Mouse (Mus musculus): Measurements from ENCODE around the gene Ldhd. TPM values are rescaled to one million over a fixed set of nuclear protein-coding genes. Genes with fewer than 3 reads are reported as not detected.
"Not testable (repeated sequence)": the region's sequence is repeated elsewhere in the genome, so short reads cannot be mapped to it uniquely, and the experiment has no call there.

Ldhd gene
- polyA plus RNA-seq, 1 experiment from 2014 or later, result 1.5 TPM

GRCm38 (mm10) chr8:111653524-111653923, 23.4 kb upstream of the Ldhd start:
- Histone ChIP-seq H3K9ac (replicated peaks; ENCODE audit: low read depth, low read length) (no peak overlapping the region), H3K36me3 (ENCODE audit: control insufficient read depth, insufficient read depth, low read length) (no peaks in the 10 kb centered on the region), H3K4me1 (ENCODE audit: control insufficient read depth, insufficient read depth, low read length) (no peaks in the 10 kb centered on the region), H3K9me3 (ENCODE audit: control insufficient read depth, low read depth, low read length) (no peaks in the 10 kb centered on the region; the same call in 1 of the 2 replicates), H3K4me3 (ENCODE audit: low read depth, low read length) (no peak overlapping the region), H3K27me3 (ENCODE audit: control insufficient read depth, insufficient read depth, low read length) (no peaks in the 10 kb centered on the region), H3K27ac (ENCODE audit: low read length) (no peak overlapping the region), H3K4me2 (replicated peaks; ENCODE audit: low read depth, low read length) (no peak overlapping the region)
- ATAC-seq (ENCODE audit: insufficient number of reproducible peaks, insufficient read depth, low FRiP score, low read depth), result no peak
- WGBS, result 93% methylated on average over 2 of the region's 2 CpGs

DNA sequence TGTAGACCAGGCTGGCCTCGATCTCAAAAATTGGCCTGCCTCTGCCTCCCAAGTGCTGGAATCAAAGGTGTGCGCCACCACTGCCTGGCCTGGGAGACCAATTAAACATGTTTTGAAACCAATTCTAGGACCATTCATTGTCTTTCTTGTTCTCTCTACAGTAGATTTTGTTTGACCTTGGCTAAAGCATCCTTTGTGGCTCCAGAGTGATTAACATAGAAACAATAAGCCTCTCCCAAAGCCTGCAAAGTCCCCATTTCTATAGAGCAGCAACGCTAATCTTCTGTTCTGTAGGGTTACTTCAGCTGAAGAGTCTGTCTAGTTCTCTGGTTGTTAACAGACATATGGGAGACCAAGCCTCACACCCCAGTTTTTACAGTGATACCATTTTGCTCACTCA, 20.5 kb upstream of the Ldhd start:
- Histone ChIP-seq H3K4me2 (replicated peaks; ENCODE audit: low read depth, low read length) (no peak overlapping the region), H3K4me1 (ENCODE audit: control insufficient read depth, insufficient read depth, low read length) (no peaks in the 10 kb centered on the region), H3K27me3 (ENCODE audit: control insufficient read depth, insufficient read depth, low read length) (no peaks in the 10 kb centered on the region), H3K9me3 (ENCODE audit: control insufficient read depth, low read depth, low read length) (no peaks in the 10 kb centered on the region; the same call in 1 of the 2 replicates), H3K36me3 (ENCODE audit: control insufficient read depth, insufficient read depth, low read length) (no peaks in the 10 kb centered on the region), H3K4me3 (ENCODE audit: low read depth, low read length) (no peak overlapping the region), H3K27ac (ENCODE audit: low read length) (no peak overlapping the region), H3K9ac (replicated peaks; ENCODE audit: low read depth, low read length) (no peak overlapping the region)
- WGBS, result 88% methylated on average over 3 of the region's 3 CpGs
- no peak for ATAC-seq (ENCODE audit: insufficient number of reproducible peaks, insufficient read depth, low FRiP score, low read depth)

DNA sequence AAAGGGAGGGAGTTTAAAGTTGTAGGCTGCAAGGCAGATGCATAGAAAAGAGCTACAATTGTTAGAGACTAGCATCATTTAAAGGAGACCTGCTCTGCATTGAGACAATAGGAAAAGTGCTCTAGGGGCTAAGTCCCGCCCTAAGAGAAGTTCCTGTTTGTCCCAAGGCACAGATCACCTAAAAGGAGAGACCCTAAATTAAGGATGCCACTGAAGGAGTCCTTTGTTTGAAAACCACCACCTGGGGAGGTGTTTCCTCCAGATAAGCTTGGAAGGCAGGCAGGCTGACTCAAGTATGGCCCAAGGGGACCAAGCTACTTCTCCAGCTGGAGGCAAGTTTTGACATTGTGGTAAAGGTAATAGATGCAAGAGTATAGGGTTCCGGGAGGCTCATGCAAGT, 18.7 kb upstream of the Ldhd start:
- Histone ChIP-seq H3K27me3 (ENCODE audit: control insufficient read depth, insufficient read depth, low read length) (no peaks in the 10 kb centered on the region), H3K9ac (replicated peaks; ENCODE audit: low read depth, low read length) (no peak overlapping the region), H3K4me1 (ENCODE audit: control insufficient read depth, insufficient read depth, low read length) (no peaks in the 10 kb centered on the region), H3K27ac (ENCODE audit: low read length) (no peak overlapping the region), H3K4me2 (replicated peaks; ENCODE audit: low read depth, low read length) (no peak overlapping the region), H3K4me3 (ENCODE audit: low read depth, low read length) (no peak overlapping the region), H3K9me3 (ENCODE audit: control insufficient read depth, low read depth, low read length) (no peaks in the 10 kb centered on the region), H3K36me3 (ENCODE audit: control insufficient read depth, insufficient read depth, low read length) (no peaks in the 10 kb centered on the region)
- 64% methylated on average over 2 of the region's 2 CpGs for WGBS
- ATAC-seq (ENCODE audit: insufficient number of reproducible peaks, insufficient read depth, low FRiP score, low read depth), result no peak

- H3K27ac ChIP-seq (ENCODE audit: low read length), result no peak overlapping the region
- H3K27me3 ChIP-seq (ENCODE audit: control insufficient read depth, insufficient read depth, low read length), result no peaks in the 10 kb centered on the region
- WGBS, result 95% methylated on average over 8 of the region's 8 CpGs
- no peak overlapping the region for H3K4me3 ChIP-seq (ENCODE audit: low read depth, low read length)
- H3K4me1 ChIP-seq (ENCODE audit: control insufficient read depth, insufficient read depth, low read length), result no peaks in the 10 kb centered on the region; the same call in 1 of the 2 replicates
- no peak overlapping the region for H3K4me2 ChIP-seq (replicated peaks; ENCODE audit: low read depth, low read length)
- no peak overlapping the region for H3K9ac ChIP-seq (replicated peaks; ENCODE audit: low read depth, low read length)
- no peaks in the 10 kb centered on the region for H3K9me3 ChIP-seq (ENCODE audit: control insufficient read depth, low read depth, low read length)
- no peak for ATAC-seq (ENCODE audit: insufficient number of reproducible peaks, insufficient read depth, low FRiP score, low read depth)
- H3K36me3 ChIP-seq (ENCODE audit: control insufficient read depth, insufficient read depth, low read length), result no peaks in the 10 kb centered on the region
These were observed 15.5 kb upstream of the Ldhd start for GRCm38 (mm10) chr8:111645715-111646114.

DNA sequence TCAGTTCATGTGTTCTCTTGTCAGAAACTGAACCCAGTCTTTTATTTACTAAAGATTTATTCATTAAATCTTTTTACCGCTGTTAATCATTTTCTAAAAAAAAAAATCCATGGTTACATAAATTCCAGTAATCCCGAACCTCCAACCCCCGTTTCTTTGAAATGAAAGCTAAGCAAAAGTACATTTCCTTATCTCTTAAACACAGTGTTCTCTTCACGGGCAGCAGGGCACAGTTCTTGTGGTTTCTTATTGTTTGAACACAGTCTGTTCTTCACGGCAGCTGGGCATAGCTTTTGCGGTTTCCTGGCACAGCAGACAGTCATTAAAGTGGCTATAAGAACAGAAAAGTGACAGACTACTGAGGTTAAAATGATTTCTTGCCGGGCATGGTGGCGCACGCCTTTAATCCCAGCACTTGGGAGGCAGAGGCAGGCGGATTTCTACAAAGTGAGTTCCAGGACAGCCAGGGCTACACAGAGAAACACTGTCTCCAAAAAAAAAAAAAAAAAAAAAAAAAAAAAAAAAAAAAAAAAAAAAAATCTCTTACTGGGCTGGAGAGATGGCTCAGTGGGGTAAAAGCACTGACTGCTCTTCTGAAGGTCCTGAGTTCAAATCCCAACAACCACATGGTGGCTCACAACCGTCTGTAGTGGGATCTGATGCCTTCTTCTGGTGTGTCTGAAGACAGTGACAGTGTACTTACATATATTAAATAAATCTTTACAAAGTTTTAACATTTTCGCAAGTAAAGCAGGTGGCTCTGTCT, 14.3 kb upstream of the Ldhd start:
- WGBS, result 59% methylated on average over 12 of the region's 12 CpGs
- not testable (repeated sequence) for H3K4me1 ChIP-seq (ENCODE audit: control insufficient read depth, insufficient read depth, low read length); H3K36me3 ChIP-seq (ENCODE audit: control insufficient read depth, insufficient read depth, low read length); H3K27me3 ChIP-seq (ENCODE audit: control insufficient read depth, insufficient read depth, low read length); H3K9ac ChIP-seq (replicated peaks; ENCODE audit: low read depth, low read length); H3K9me3 ChIP-seq (ENCODE audit: control insufficient read depth, low read depth, low read length); ATAC-seq (ENCODE audit: insufficient number of reproducible peaks, insufficient read depth, low FRiP score, low read depth)
- H3K4me3 ChIP-seq (ENCODE audit: low read depth, low read length), result peak overlapping the region; percentile 63
- H3K4me2 ChIP-seq (replicated peaks; ENCODE audit: low read depth, low read length), result peak overlapping the region; percentile 58
- H3K27ac ChIP-seq (ENCODE audit: low read length), result peak overlapping the region; percentile 92; the same call in 1 of the 2 replicates

- Histone ChIP-seq H3K4me1 (ENCODE audit: control insufficient read depth, insufficient read depth, low read length) (no peaks in the 10 kb centered on the region; the same call in 1 of the 2 replicates), H3K27ac (ENCODE audit: low read length) (peak within 1 kb of the TSS; percentile 92), H3K36me3 (ENCODE audit: control insufficient read depth, insufficient read depth, low read length) (no peaks in the 10 kb centered on the region), H3K9me3 (ENCODE audit: control insufficient read depth, low read depth, low read length) (no peaks in the 10 kb centered on the region), H3K4me3 (ENCODE audit: low read depth, low read length) (peak within 1 kb of the TSS; percentile 63), H3K9ac (replicated peaks; ENCODE audit: low read depth, low read length) (peak within 1 kb of the TSS; percentile 75), H3K4me2 (replicated peaks; ENCODE audit: low read depth, low read length) (peak within 1 kb of the TSS; percentile 58), H3K27me3 (ENCODE audit: control insufficient read depth, insufficient read depth, low read length) (no peaks in the 10 kb centered on the region)
- peak; percentile 95 for ATAC-seq (ENCODE audit: insufficient number of reproducible peaks, insufficient read depth, low FRiP score, low read depth)
- 1% methylated on average over 75 of the region's 75 CpGs for WGBS
These were observed 13.3 kb upstream of the Ldhd start, which contains the start of gene Zfp1 for GRCm38 (mm10) chr8:111643264-111644141. Zfp1 (plus strand) TSS chr8:111643401.

- H3K4me1 ChIP-seq (ENCODE audit: control insufficient read depth, insufficient read depth, low read length), result no peaks in the 10 kb centered on the region; the same call in 1 of the 2 replicates
- H3K4me2 ChIP-seq (replicated peaks; ENCODE audit: low read depth, low read length), result peak overlapping the region; percentile 42
- ATAC-seq (ENCODE audit: insufficient number of reproducible peaks, insufficient read depth, low FRiP score, low read depth), result peak; percentile 11; the same call in 1 of the 2 replicates
- no peaks in the 10 kb centered on the region for H3K27me3 ChIP-seq (ENCODE audit: control insufficient read depth, insufficient read depth, low read length)
- peak overlapping the region; percentile 3; the same call in 1 of the 2 replicates for H3K9ac ChIP-seq (replicated peaks; ENCODE audit: low read depth, low read length)
- H3K36me3 ChIP-seq (ENCODE audit: control insufficient read depth, insufficient read depth, low read length), result no peaks in the 10 kb centered on the region
- WGBS, result 13% methylated on average over 5 of the region's 5 CpGs
- H3K4me3 ChIP-seq (ENCODE audit: low read depth, low read length), result peak overlapping the region; percentile 63
- peak overlapping the region; percentile 92; the same call in 1 of the 2 replicates for H3K27ac ChIP-seq (ENCODE audit: low read length)
- no peaks in the 10 kb centered on the region for H3K9me3 ChIP-seq (ENCODE audit: control insufficient read depth, low read depth, low read length)
These were observed 12.7 kb upstream of the Ldhd start for GRCm38 (mm10) chr8:111642939-111643263.

DNA sequence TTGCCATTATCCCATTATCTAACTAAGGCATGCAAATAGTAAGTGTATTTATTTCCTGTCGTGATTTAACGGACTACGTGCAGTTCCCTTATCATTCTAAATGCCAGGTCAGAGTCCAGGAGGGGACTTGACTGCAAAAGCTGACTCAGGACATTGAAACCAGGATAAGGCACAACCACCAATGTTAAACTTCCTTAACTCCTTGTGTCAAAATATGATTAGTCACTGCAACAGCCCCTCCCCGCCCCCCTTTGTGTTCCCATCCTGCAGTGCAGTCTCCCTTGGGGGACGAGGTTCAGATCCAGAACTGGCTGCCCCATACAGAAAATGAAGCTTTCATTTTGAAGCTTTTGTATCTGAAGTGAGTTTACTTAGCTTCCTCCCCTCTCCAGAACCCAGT, 12.3 kb upstream of the Ldhd start:
- no peaks in the 10 kb centered on the region for H3K36me3 ChIP-seq (ENCODE audit: control insufficient read depth, insufficient read depth, low read length)
- ATAC-seq (ENCODE audit: insufficient number of reproducible peaks, insufficient read depth, low FRiP score, low read depth), result no peak

More for the DNA sequence above, 12.3 kb upstream of the Ldhd start:
- Histone ChIP-seq H3K27ac (ENCODE audit: low read length) (peak overlapping the region; percentile 92; the same call in 1 of the 2 replicates), H3K9me3 (ENCODE audit: control insufficient read depth, low read depth, low read length) (no peaks in the 10 kb centered on the region), H3K4me1 (ENCODE audit: control insufficient read depth, insufficient read depth, low read length) (no peaks in the 10 kb centered on the region; the same call in 1 of the 2 replicates), H3K27me3 (ENCODE audit: control insufficient read depth, insufficient read depth, low read length) (no peaks in the 10 kb centered on the region), H3K9ac (replicated peaks; ENCODE audit: low read depth, low read length) (no peak overlapping the region), H3K4me2 (replicated peaks; ENCODE audit: low read depth, low read length) (peak overlapping the region; percentile 42), H3K4me3 (ENCODE audit: low read depth, low read length) (peak overlapping the region; percentile 63)
- WGBS, result 35% methylated on average over 5 of the region's 5 CpGs

Measured in stomach, embryonic 14.5 days (tissue).